ENCODE assay signal across 16 mouse cellular contexts in the genomic region with DNA sequence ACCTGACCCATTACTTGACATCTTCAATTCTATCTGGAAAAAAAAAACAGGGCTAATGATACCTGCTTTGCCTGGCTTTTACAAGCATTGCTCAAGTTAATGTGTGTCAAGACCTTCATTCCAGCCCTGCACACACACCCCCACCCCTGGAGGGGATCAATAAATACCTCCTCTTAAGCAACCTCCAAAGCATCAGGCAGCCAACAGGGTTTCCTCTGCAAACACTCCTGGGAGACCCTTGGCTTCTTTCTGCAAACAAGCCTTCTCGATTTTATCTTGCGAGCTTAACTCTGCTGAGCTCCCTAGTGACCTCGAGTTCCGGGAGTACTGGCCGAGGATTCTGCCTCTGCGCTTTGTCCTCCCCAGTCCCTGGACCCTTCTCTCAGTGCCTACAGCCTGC.
A peak's percentile ranks its signal among the peaks of the same experiment; 100 is the strongest.
DNase-seq lines count a peak whose midpoint lies in the region; ATAC-seq and TF ChIP-seq lines count a peak whose summit lies in the region.
"Had no signal": no experiment of that assay in that cellular context is flagged by ENCODE, and none has a peak within 500 bp of the region (broad histone marks: within the 10 kb centered on the region; RNA-seq: fewer than 3 reads in every experiment).

No protein-coding gene starts in this region.

- 12% methylated on average over 6 of the region's 6 CpGs for WGBS in hindbrain, embryonic 10.5 days
- WGBS in hindbrain, embryonic 13.5 days = 16% methylated on average over 6 of the region's 6 CpGs
- 19% methylated on average over 6 of the region's 6 CpGs for WGBS in lung, adult 2 months
- 11% methylated on average over 6 of the region's 6 CpGs for WGBS in embryonic facial prominence, embryonic 12.5 days
- WGBS in stomach, embryonic 15.5 days = 13% methylated on average over 6 of the region's 6 CpGs

- no peak overlapping the region for H3K4me2 ChIP-seq in hindbrain, embryonic 13.5 days
- 0 out of 2 replicates have a peak overlapping the region, but pooled peaks have one; percentile 3 for H3K4me2 ChIP-seq in embryonic facial prominence, embryonic 12.5 days (replicated peaks)
- H3K4me2 ChIP-seq in stomach, embryonic 15.5 days = no peak overlapping the region
- H3K4me2 ChIP-seq: embryonic facial prominence, embryonic 15.5 days; heart, embryonic 11.5 days; hindbrain, embryonic 12.5 days had no signal

- peak; percentile 3 for DNase-seq in hindbrain, embryonic 10.5 days (ENCODE audit: low spot score)
- peak; percentile 27 for DNase-seq in lung, adult 2 months
- no peak for DNase-seq in lung, postnatal 14 days
- DNase-seq: cerebellum, adult 8-10 months; forebrain, postnatal 0 days; right cerebral cortex, postnatal 14 days; thymus, postnatal 25 days had no signal

- peak overlapping the region; percentile 54 for H3K27ac ChIP-seq in hindbrain, embryonic 10.5 days
- no peak overlapping the region for H3K27ac ChIP-seq in hindbrain, embryonic 13.5 days
- no peak overlapping the region; the same call in 1 of the 2 replicates for H3K27ac ChIP-seq in embryonic facial prominence, embryonic 12.5 days
- H3K27ac ChIP-seq in stomach, embryonic 15.5 days = 0 out of 2 replicates have a peak overlapping the region, but pooled peaks have one; percentile 0
- H3K27ac ChIP-seq: embryonic facial prominence, embryonic 15.5 days; hindbrain, embryonic 12.5 days; kidney, postnatal 0 days had no signal

- H3K4me1 ChIP-seq in hindbrain, embryonic 10.5 days (replicated peaks) = peaks cover 19% of the 10 kb centered on the region
- H3K4me1 ChIP-seq in hindbrain, embryonic 13.5 days (replicated peaks) = peaks cover 11% of the 10 kb centered on the region
- peaks cover 7% of the 10 kb centered on the region; the same call in 1 of the 2 replicates for H3K4me1 ChIP-seq in lung, adult 2 months (ENCODE audit: control insufficient read depth, insufficient read depth, low read length)
- H3K4me1 ChIP-seq in embryonic facial prominence, embryonic 12.5 days = peaks cover 11% of the 10 kb centered on the region; the same call in 1 of the 2 replicates
- peaks cover 15% of the 10 kb centered on the region; the same call in 1 of the 2 replicates for H3K4me1 ChIP-seq in stomach, embryonic 15.5 days

- H3K4me3 ChIP-seq in hindbrain, embryonic 10.5 days = no peak overlapping the region
- no peak overlapping the region for H3K4me3 ChIP-seq in hindbrain, embryonic 13.5 days
- H3K4me3 ChIP-seq in lung, adult 2 months (replicated peaks; ENCODE audit: extremely low read depth, low read depth, low read length) = no peak overlapping the region
- no peak overlapping the region for H3K4me3 ChIP-seq in embryonic facial prominence, embryonic 12.5 days
- no peak overlapping the region for H3K4me3 ChIP-seq in stomach, embryonic 15.5 days (replicated peaks)
- H3K4me3 ChIP-seq: embryonic facial prominence, embryonic 15.5 days; hindbrain, embryonic 12.5 days had no signal

- no peak for TF ChIP-seq POLR2A in lung, adult 2 months (IDR thresholded peaks at IDR 0.05; ENCODE audit: borderline replicate concordance, extremely low read depth, low read depth, low read length)

- H3K9ac ChIP-seq in hindbrain, embryonic 13.5 days = no peak overlapping the region; the same call in 1 of the 2 replicates
- H3K9ac ChIP-seq in embryonic facial prominence, embryonic 12.5 days = no peak overlapping the region; the same call in 1 of the 2 replicates
- H3K9ac ChIP-seq in stomach, embryonic 15.5 days = no peak overlapping the region
- H3K9ac ChIP-seq: embryonic facial prominence, embryonic 15.5 days; forebrain, postnatal 0 days; hindbrain, embryonic 12.5 days had no signal

- no peaks in the 10 kb centered on the region for H3K36me3 ChIP-seq in hindbrain, embryonic 10.5 days
- H3K36me3 ChIP-seq in hindbrain, embryonic 13.5 days = no peaks in the 10 kb centered on the region
- no peaks in the 10 kb centered on the region for H3K36me3 ChIP-seq in embryonic facial prominence, embryonic 12.5 days
- H3K36me3 ChIP-seq in stomach, embryonic 15.5 days = no peaks in the 10 kb centered on the region
- H3K36me3 ChIP-seq: embryonic facial prominence, embryonic 15.5 days; hindbrain, embryonic 12.5 days had no signal

- peaks cover 26% of the 10 kb centered on the region for H3K27me3 ChIP-seq in hindbrain, embryonic 10.5 days (ENCODE audit: insufficient read depth, poor library complexity, severe bottlenecking)
- peaks cover 11% of the 10 kb centered on the region; the same call in 1 of the 2 replicates for H3K27me3 ChIP-seq in hindbrain, embryonic 13.5 days
- 0 out of 2 replicates have a peak, but pooled peaks cover 4% of the 10 kb centered on the region for H3K27me3 ChIP-seq in embryonic facial prominence, embryonic 12.5 days
- H3K27me3 ChIP-seq in stomach, embryonic 15.5 days (replicated peaks) = no peaks in the 10 kb centered on the region
- H3K27me3 ChIP-seq: embryonic facial prominence, embryonic 15.5 days had no signal

- no peak for TF ChIP-seq CTCF in lung, adult 2 months (IDR thresholded peaks at IDR 0.05; ENCODE audit: insufficient read depth, low read length)

- ATAC-seq in hindbrain, embryonic 13.5 days (ENCODE audit: low FRiP score) = no peak
- ATAC-seq in embryonic facial prominence, embryonic 12.5 days (ENCODE audit: insufficient number of reproducible peaks, insufficient read depth, low FRiP score, low TSS enrichment) = no peak; the same call in 1 of the 2 replicates
- no peak for ATAC-seq in stomach, embryonic 15.5 days (ENCODE audit: insufficient read depth, low FRiP score, low read depth)
- no peak for ATAC-seq in erythroblast, adult 5-6 weeks (replicated peaks; ENCODE audit: low FRiP score, poor library complexity, severe bottlenecking)
- ATAC-seq: CD4-positive, CD25-positive, alpha-beta regulatory T cell, adult 4 months; forebrain, postnatal 0 days had no signal

- H3K9me3 ChIP-seq in hindbrain, embryonic 10.5 days = no peaks in the 10 kb centered on the region
- no peaks in the 10 kb centered on the region for H3K9me3 ChIP-seq in hindbrain, embryonic 13.5 days
- H3K9me3 ChIP-seq in embryonic facial prominence, embryonic 12.5 days = no peaks in the 10 kb centered on the region
- H3K9me3 ChIP-seq in stomach, embryonic 15.5 days = no peaks in the 10 kb centered on the region
- H3K9me3 ChIP-seq: embryonic facial prominence, embryonic 15.5 days; hindbrain, embryonic 12.5 days had no signal

Comparison
In these comparisons a context has a peak if more than half of its experiments do, and no peak if none do; other contexts are left out.
1. H3K27ac ChIP-seq: peak in hindbrain, embryonic 10.5 days (single experiment) and stomach, embryonic 15.5 days (single experiment); none in hindbrain, embryonic 13.5 days (single experiment) and embryonic facial prominence, embryonic 12.5 days (single experiment).